Mouse (Mus musculus) intestine, embryonic 14.5 days (tissue): Measurements from ENCODE around the gene Ghrh. TPM values are rescaled to one million over a fixed set of nuclear protein-coding genes. Genes with fewer than 3 reads are reported as not detected.

ENCODE experiments used
- ATAC-seq: fragments of 200-750 bp; cut with Nextera tagmentation; replicated peaks from 2 replicates; pipeline ENCODE4 v1.8.0; 2017; ENCODE audit warnings: low read depth, moderate number of reproducible peaks, moderate TSS enrichment, moderate library complexity; ENCODE audit not compliant: low FRiP score, low TSS enrichment
- DNase-seq: peaks from one replicate; pipeline ENCODE4 v3.0.0-alpha.2; 2018; ENCODE audit warnings: low spot score
- H3K27ac ChIP-seq: fragments of 300-500 bp; sonication (generic); 2 replicates; pipeline ENCODE4 v1.5.1; 2014; ENCODE audit warnings: low read depth, mild to moderate bottlenecking, control low read depth
- H3K27me3 ChIP-seq: fragments of 300-500 bp; sonication (generic); replicated peaks from 2 replicates; pipeline ENCODE4 v1.6.1; 2014; ENCODE audit warnings: low read length, control low read depth; ENCODE audit not compliant: control insufficient read depth, insufficient read depth
- H3K36me3 ChIP-seq: fragments of 300-500 bp; sonication (generic); 2 replicates; pipeline ENCODE4 v1.6.1; 2014; ENCODE audit warnings: low read length, control low read depth; ENCODE audit not compliant: control insufficient read depth, insufficient read depth
- H3K4me1 ChIP-seq: fragments of 300-500 bp; sonication (generic); replicated peaks from 2 replicates; pipeline ENCODE4 v1.6.1; 2014; ENCODE audit warnings: low read length, control low read depth, mixed read lengths; ENCODE audit not compliant: control insufficient read depth, insufficient read depth
- H3K4me2 ChIP-seq: fragments of 300-500 bp; sonication (generic); 2 replicates; pipeline ENCODE4 v1.6.1; 2014; ENCODE audit warnings: low read length
- H3K4me3 ChIP-seq: fragments of 300-500 bp; sonication (generic); 2 replicates; pipeline ENCODE4 v1.5.1; 2014; ENCODE audit warnings: low read depth, low read length, control low read depth, mixed read lengths
- H3K9ac ChIP-seq: fragments of 300-500 bp; sonication (generic); 2 replicates; pipeline ENCODE4 v1.6.1; 2014; ENCODE audit warnings: mild to moderate bottlenecking, low read length
- H3K9me3 ChIP-seq: fragments of 300-500 bp; sonication (generic); 2 replicates; pipeline ENCODE4 v1.6.1; 2016; ENCODE audit warnings: low read length, control low read depth; ENCODE audit not compliant: control insufficient read depth
- WGBS: fragments of 180-500 bp; shearing (Covaris S2); extraction: QIAGEN DNeasy Blood & Tissue Kit; methylation state at CpG from one replicate; pipeline ENCODE4 v1.1.7; 2014; 5-methylcytosine and 5-hydroxymethylcytosine counted together
- polyA plus RNA-seq: library from polyadenylated mRNA; unstranded; fragments of >200 nt; fragmentation: Nextera tagmentation; extraction: Ambion mirVana; gene quantifications from 2 replicates; pipeline ENCODE4 v1.2.1, GENCODE M21; 2014

The Ghrh gene
- polyA plus RNA-seq, 1 experiment from 2014 or later: 0.68 TPM

DNA sequence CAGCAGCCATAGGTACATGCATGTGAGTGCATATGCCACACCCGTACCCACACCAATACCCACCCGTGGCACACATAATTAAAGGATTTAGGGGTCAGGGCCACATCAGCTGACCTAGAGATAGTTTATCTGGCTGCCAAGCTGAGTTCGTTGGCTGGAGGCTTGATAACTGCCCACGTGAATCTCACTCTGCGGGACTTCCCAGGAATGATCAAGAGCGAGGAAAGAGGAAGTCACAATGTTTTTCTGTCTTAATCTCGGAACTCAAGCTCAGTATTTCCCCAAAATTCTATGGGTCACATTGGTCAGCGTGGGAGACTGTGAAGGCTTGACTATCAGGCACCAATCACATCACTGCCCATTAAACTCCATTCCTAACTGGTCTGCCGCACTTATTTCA lies 19.5 kb upstream of the Ghrh start:
- Histone ChIP-seq H3K9ac (no peak overlapping the region; the same call in 1 of the 2 replicates), H3K9me3 (no peaks in the 10 kb centered on the region), H3K4me3 (peak overlapping the region; percentile 54), H3K4me2 (peak overlapping the region; percentile 86), H3K27me3 (no peaks in the 10 kb centered on the region), H3K36me3 (no peaks in the 10 kb centered on the region), H3K27ac (peak overlapping the region; percentile 81; the same call in 1 of the 2 replicates), H3K4me1 (peaks cover 17% of the 10 kb centered on the region)
- no peak for DNase-seq
- no peak for ATAC-seq
- 72% methylated on average over 9 of the region's 9 CpGs for WGBS

DNA sequence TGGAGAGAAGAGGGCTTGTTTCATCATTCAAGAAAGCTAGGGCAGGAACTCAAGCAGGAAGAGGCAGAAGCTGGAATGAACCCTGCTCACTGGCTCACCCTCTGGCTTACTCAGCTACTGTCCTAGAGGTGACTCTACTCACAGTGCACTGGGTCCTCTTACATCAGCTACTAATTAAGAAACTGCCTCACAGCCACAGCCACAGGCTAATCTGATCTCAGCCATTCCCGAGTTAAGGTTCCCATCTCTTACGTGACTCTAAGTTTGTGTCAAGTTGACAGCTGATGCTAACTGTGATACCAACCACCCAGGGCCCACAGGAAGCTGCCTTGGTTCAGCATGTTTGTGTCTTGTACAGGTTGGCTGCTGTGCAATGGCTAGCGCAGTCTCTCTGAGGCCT lies 15.7 kb upstream of the Ghrh start:
- Histone ChIP-seq H3K4me1 (peaks cover 7% of the 10 kb centered on the region), H3K36me3 (no peaks in the 10 kb centered on the region), H3K27me3 (no peaks in the 10 kb centered on the region), H3K4me2 (no peak overlapping the region), H3K4me3 (no peak overlapping the region), H3K9ac (no peak overlapping the region), H3K9me3 (no peaks in the 10 kb centered on the region), H3K27ac (no peak overlapping the region)
- DNase-seq (no peak), ATAC-seq (no peak)
- WGBS: 80% methylated on average over 3 of the region's 3 CpGs

DNA sequence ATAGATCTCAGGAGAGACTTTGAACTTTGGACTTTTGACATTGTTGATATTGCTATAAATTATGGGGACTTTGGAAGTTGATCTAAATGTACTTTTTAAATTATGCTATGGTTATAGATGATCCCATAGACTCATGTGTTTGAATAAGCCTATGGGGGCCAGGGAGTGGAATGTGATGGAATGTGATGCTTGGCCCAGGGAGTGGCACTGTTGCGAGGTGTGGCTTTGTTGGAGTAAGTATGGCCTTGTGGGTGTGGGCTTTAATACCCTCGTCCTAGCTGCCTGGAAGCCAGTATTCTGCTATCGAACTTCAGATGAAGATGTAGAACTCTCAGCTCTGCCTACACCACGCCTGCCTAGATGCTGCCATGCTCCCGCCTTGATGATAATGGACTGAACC lies 12.7 kb upstream of the Ghrh start:
- H3K4me1 ChIP-seq: no peaks in the 10 kb centered on the region
- ATAC-seq (no peak), DNase-seq (no peak)
- H3K27ac ChIP-seq: no peak overlapping the region
- H3K36me3 ChIP-seq: no peaks in the 10 kb centered on the region
- 72% methylated on average over 5 of the region's 5 CpGs for WGBS
- no peak overlapping the region for H3K4me3 ChIP-seq
- H3K9ac ChIP-seq: no peak overlapping the region
- no peak overlapping the region for H3K4me2 ChIP-seq
- no peaks in the 10 kb centered on the region for H3K27me3 ChIP-seq
- no peaks in the 10 kb centered on the region for H3K9me3 ChIP-seq

DNA sequence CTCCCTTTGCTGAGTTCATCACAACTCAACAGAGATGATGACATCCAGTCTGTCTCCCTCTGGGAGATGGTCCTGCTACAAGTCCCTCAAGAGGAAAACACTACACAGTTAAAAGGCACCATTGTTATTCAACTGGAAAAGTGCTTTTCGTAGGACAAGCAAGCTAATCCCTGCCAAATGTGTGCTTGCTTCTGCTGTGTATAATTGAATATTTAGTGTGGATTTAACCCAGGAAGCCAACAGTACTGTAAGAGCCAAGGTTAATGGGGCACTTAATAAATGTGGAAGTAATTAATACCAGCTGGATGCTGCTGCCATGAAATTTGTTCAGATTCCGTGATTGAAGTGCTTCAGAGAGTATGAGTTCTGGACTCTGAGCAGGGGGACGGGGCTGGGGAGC lies 6.8 kb upstream of the Ghrh start:
- no peak for ATAC-seq
- no peaks in the 10 kb centered on the region for H3K9me3 ChIP-seq
- 83% methylated on average over 3 of the region's 3 CpGs for WGBS
- no peaks in the 10 kb centered on the region for H3K36me3 ChIP-seq
- H3K4me3 ChIP-seq: no peak overlapping the region
- peaks cover 7% of the 10 kb centered on the region; the same call in 1 of the 2 replicates for H3K4me1 ChIP-seq
- DNase-seq: no peak
- no peaks in the 10 kb centered on the region for H3K27me3 ChIP-seq
- H3K9ac ChIP-seq: no peak overlapping the region
- no peak overlapping the region for H3K4me2 ChIP-seq
- no peak overlapping the region for H3K27ac ChIP-seq

DNA sequence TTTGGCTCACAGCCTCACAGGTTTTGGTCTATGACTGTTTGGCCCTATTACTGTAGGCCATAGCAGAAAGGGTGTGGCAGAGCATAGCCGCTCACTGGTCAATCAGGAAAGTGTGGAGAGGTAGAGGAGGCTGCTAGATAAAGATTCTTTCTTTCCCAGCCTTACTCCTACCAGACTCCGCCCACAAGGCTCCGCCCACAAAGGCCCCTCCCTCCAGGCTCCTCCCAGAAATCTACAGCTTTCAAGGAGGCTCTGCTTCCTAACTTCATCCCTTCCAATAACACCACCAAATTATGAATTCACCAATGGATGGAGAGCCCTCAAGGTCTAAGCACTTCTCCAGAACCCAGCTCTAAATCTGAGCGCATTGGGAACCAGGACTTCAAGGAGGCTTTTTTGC lies 5.9 kb upstream of the Ghrh start:
- no peak for DNase-seq
- Histone ChIP-seq H3K27me3 (no peaks in the 10 kb centered on the region), H3K36me3 (no peaks in the 10 kb centered on the region), H3K9ac (no peak overlapping the region), H3K4me3 (no peak overlapping the region), H3K27ac (no peak overlapping the region), H3K4me2 (no peak overlapping the region), H3K4me1 (peaks cover 14% of the 10 kb centered on the region), H3K9me3 (no peaks in the 10 kb centered on the region)
- 75% methylated on average over 4 of the region's 4 CpGs for WGBS
- ATAC-seq: no peak

DNA sequence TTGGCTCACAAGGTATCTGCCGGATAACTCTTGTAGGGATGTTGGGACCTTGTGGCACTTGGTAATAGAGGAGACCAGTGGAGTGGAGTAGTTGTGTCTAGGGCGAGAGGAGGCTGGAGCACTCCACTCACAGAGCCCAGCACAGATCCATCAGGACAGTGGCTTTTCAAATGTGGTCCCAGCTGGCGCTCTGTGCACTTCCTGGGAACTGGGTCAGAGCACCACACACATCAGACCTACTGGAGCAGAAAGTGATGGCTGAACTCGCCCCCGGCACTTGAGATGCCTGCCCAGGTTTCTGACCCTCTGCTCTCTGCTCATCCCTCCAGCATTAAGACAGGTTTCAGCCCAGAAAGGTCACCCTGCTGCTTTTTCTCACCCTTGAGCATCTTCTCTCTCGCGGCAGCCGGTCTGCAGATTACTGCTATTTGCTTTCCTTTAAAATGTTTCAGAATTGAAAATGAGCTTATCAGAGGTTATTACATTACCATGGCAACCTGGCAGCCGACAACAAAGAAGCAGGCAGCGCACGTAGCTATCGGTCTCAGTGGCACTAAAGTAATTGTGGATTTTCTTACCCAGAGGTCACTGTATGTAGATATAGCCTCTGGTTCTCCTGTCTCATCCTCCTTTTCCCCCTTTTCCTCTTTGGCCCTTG lies 1.9 kb upstream of the Ghrh start:
- H3K27ac ChIP-seq: peak overlapping the region; percentile 93
- ATAC-seq: no peak
- H3K36me3 ChIP-seq: no peaks in the 10 kb centered on the region
- peaks cover 20% of the 10 kb centered on the region for H3K4me1 ChIP-seq
- H3K4me3 ChIP-seq: no peak overlapping the region
- no peaks in the 10 kb centered on the region for H3K27me3 ChIP-seq
- no peaks in the 10 kb centered on the region for H3K9me3 ChIP-seq
- WGBS: 53% methylated on average over 12 of the region's 12 CpGs
- H3K4me2 ChIP-seq: no peak overlapping the region
- no peak overlapping the region for H3K9ac ChIP-seq
- no peak for DNase-seq

DNA sequence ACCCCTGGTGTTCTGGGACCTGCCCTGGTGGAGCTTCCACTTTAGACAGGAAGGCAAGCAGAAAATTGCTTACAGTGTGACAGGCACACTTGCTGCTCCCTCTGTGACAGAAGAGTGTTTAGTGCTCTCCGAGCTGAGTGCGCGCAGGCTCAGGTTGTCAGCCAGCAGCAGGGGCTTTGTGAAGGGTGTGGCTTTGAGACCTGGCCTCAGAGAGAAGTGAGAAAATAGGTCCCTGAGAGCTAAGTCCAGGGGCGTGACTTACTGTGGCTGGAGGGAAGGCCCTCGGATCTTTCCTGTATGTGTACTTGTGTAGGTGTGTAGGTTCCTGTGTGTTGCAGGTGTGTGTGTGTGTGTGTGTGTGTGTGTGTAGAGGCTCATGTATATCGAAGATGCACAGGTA lies 4.0 kb downstream of the Ghrh start:
- Histone ChIP-seq H3K9ac (no peak overlapping the region), H3K27me3 (no peaks in the 10 kb centered on the region), H3K9me3 (no peaks in the 10 kb centered on the region), H3K4me2 (no peak overlapping the region), H3K36me3 (no peaks in the 10 kb centered on the region), H3K4me3 (no peak overlapping the region), H3K4me1 (peaks cover 15% of the 10 kb centered on the region), H3K27ac (no peak overlapping the region)
- 67% methylated on average over 6 of the region's 6 CpGs for WGBS
- DNase-seq: no peak
- peak; percentile 21; the same call in 1 of the 2 replicates for ATAC-seq

DNA sequence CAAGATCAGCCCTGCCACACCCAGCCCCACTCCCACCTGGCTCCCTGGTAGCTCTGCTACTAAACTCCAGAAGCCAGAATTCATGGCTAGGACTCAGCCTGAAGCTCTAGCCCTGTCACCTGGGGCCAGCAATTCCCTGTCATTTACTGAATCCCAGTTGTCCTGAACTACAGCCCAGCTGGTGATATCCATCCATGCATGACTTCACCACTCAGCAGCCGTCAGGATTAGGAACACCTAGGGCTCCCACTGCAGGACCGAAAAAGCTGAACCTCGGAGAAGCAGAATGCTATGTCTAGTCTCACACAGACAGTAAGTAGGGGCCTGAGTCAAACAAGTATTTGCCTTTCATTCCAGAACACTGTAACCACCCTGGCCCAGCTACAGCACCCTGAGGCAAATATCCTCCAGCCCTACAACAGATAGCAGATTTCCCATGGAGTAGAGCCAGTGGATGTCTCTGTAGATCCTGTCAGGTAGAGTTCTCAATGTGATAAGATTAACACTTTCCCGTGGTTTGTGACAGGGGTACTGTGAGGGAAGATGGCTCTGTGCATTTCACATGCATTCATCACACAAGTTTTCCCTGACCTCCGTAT lies 4.9 kb downstream of the Ghrh start:
- no peak overlapping the region for H3K4me2 ChIP-seq
- no peaks in the 10 kb centered on the region for H3K36me3 ChIP-seq
- H3K27me3 ChIP-seq: no peaks in the 10 kb centered on the region
- no peak overlapping the region for H3K9ac ChIP-seq
- no peaks in the 10 kb centered on the region for H3K9me3 ChIP-seq
- no peak overlapping the region for H3K4me3 ChIP-seq
- no peak overlapping the region for H3K27ac ChIP-seq
- ATAC-seq: no peak
- no peak for DNase-seq
- WGBS: 58% methylated on average over 5 of the region's 5 CpGs
- peaks cover 12% of the 10 kb centered on the region; the same call in 1 of the 2 replicates for H3K4me1 ChIP-seq
